Mouse (Mus musculus) bone marrow, adult 2 months (tissue): ENCODE data around the gene Efnb1. TPM values are rescaled to one million over a fixed set of nuclear protein-coding genes. Genes with fewer than 3 reads are reported as not detected.
A peak's percentile ranks its signal among the peaks of the same experiment; 100 is the strongest.

Experiments
- H3K27ac ChIP-seq: fragments of 200-500 bp; 2 replicates; pipeline ENCODE4 v1.5.1; 2012; ENCODE audit warnings: low read depth, mild to moderate bottlenecking, control low read depth, inconsistent platforms, low read length; ENCODE audit not compliant: control insufficient read depth, poor library complexity, insufficient read depth
- H3K4me1 ChIP-seq: fragments of 200-500 bp; 2 replicates; pipeline ENCODE4 v1.6.1; 2011; ENCODE audit warnings: low read length; ENCODE audit not compliant: control insufficient read depth, insufficient read depth
- H3K4me3 ChIP-seq: fragments of 200-500 bp; replicated peaks from 2 replicates; pipeline ENCODE3; 2011; ENCODE audit warnings: mild to moderate bottlenecking, low read depth, low read length, control low read depth; ENCODE audit not compliant: control insufficient read depth
- CTCF ChIP-seq: fragments of 200-500 bp; IDR thresholded peaks from 2 replicates; pipeline ENCODE4 v1.5.1; 2011; ENCODE audit warnings: low read length, control low read depth; ENCODE audit not compliant: control insufficient read depth, insufficient read depth
- POLR2A ChIP-seq: fragments of 200-500 bp; IDR thresholded peaks from 2 replicates; pipeline ENCODE4 v1.6.1; 2011; ENCODE audit warnings: low read depth, mild to moderate bottlenecking, control low read depth, low read length, borderline replicate concordance; ENCODE audit not compliant: control insufficient read depth
- WGBS: fragments of 180-500 bp; shearing (Covaris S2); methylation state at CpG from one replicate; pipeline ENCODE4 v1.1.7; 2018; 5-methylcytosine and 5-hydroxymethylcytosine counted together
- polyA plus RNA-seq: library from polyadenylated mRNA; stranded (reverse); fragments of >200 nt; gene quantifications from 2 replicates; pipeline ENCODE4 v1.2.4, GENCODE M21; 2011; ENCODE audit warnings: low replicate concordance; ENCODE audit not compliant: missing spikeins, insufficient read depth, insufficient read length

The Efnb1 gene
- polyA plus RNA-seq, 1 experiment: 3.2 TPM

GRCm38 (mm10) chrX:99137143-99137870 lies 1.4 kb downstream of the Efnb1 start:
- Histone ChIP-seq H3K4me3 (peak overlapping the region; percentile 12), H3K4me1 (no peaks in the 10 kb centered on the region), H3K27ac (no peak overlapping the region)
- TF ChIP-seq POLR2A (no peak), CTCF (no peak)
- 13% methylated on average over 30 of the region's 31 CpGs for WGBS

- WGBS: 57% methylated on average over 9 of the region's 9 CpGs
Measured at GRCm38 (mm10) chrX:99137928-99138740, 2.2 kb downstream of the Efnb1 start.

GRCm38 (mm10) chrX:99141079-99141478 lies 5.1 kb downstream of the Efnb1 start:
- 46% methylated on average over 8 of the region's 8 CpGs for WGBS
- TF ChIP-seq CTCF (no peak), POLR2A (no peak)
- Histone ChIP-seq H3K4me1 (no peaks in the 10 kb centered on the region), H3K27ac (no peak overlapping the region), H3K4me3 (no peak overlapping the region)

More at GRCm38 (mm10) chrX:99137928-99138740, 2.2 kb downstream of the Efnb1 start:
- no peak for TF ChIP-seq CTCF
- TF ChIP-seq POLR2A: no peak
- Histone ChIP-seq H3K4me1 (no peaks in the 10 kb centered on the region), H3K4me3 (no peak overlapping the region), H3K27ac (no peak overlapping the region)

GRCm38 (mm10) chrX:99141900-99142299 lies 6.0 kb downstream of the Efnb1 start:
- Histone ChIP-seq H3K4me3 (no peak overlapping the region), H3K27ac (no peak overlapping the region), H3K4me1 (no peaks in the 10 kb centered on the region)
- TF ChIP-seq CTCF: no peak
- TF ChIP-seq POLR2A: no peak

- no peaks in the 10 kb centered on the region for H3K4me1 ChIP-seq
- H3K4me3 ChIP-seq: no peak overlapping the region
- WGBS: 87% methylated on average over 7 of the region's 7 CpGs
Measured at GRCm38 (mm10) chrX:99145561-99145960, 9.6 kb downstream of the Efnb1 start.

GRCm38 (mm10) chrX:99148061-99148905 lies 12.4 kb downstream of the Efnb1 start:
- TF ChIP-seq POLR2A: no peak
- no peak for TF ChIP-seq CTCF
- WGBS: 58% methylated on average over 10 of the region's 11 CpGs
- Histone ChIP-seq H3K4me1 (no peaks in the 10 kb centered on the region; the same call in 1 of the 2 replicates), H3K27ac (no peak overlapping the region), H3K4me3 (no peak overlapping the region)

More at GRCm38 (mm10) chrX:99145561-99145960, 9.6 kb downstream of the Efnb1 start:
- no peak overlapping the region for H3K27ac ChIP-seq
- no peak for TF ChIP-seq POLR2A
- TF ChIP-seq CTCF: no peak

GRCm38 (mm10) chrX:99149047-99149446 lies 13.1 kb downstream of the Efnb1 start:
- no peak overlapping the region for H3K4me3 ChIP-seq
- no peaks in the 10 kb centered on the region; the same call in 1 of the 2 replicates for H3K4me1 ChIP-seq
- 43% methylated on average over 7 of the region's 7 CpGs for WGBS
- no peak overlapping the region for H3K27ac ChIP-seq
- TF ChIP-seq POLR2A (no peak), CTCF (no peak)

- Histone ChIP-seq H3K27ac (no peak overlapping the region), H3K4me1 (no peaks in the 10 kb centered on the region; the same call in 1 of the 2 replicates), H3K4me3 (no peak overlapping the region)
- TF ChIP-seq CTCF: no peak
- no peak for TF ChIP-seq POLR2A
- 72% methylated on average over 2 of the region's 2 CpGs for WGBS
Measured at GRCm38 (mm10) chrX:99149900-99150299, 14.0 kb downstream of the Efnb1 start.
